7 mouse cellular contexts compared by ENCODE assay signal in the genomic region with DNA sequence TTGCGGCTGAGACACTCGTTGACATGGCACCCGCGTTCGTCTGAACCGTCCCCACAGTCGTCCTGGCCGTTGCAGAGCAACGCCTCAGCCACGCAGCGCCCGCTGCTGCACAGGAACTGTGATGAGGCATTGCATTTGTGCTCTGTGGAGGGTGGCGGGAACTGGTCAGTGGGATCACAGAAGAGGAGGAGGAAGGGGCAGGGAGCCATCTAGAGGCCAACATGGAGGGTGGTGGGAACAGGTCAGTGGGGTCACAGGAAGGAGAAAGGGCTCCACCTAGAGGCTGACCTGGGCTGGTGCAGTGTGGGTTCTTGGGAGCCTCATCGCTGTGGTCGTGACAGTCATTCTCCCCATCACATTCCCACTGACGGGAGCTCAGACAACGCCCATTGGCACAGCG. TPM values are rescaled to one million over a fixed set of nuclear protein-coding genes. Genes with fewer than 3 reads are reported as not detected.
DNase-seq lines count a peak whose midpoint lies in the region; ATAC-seq and TF ChIP-seq lines count a peak whose summit lies in the region.

No protein-coding gene starts in this region.

- H3K27ac ChIP-seq in bone marrow macrophage, adult 2 months (ENCODE audit: insufficient read depth, low read depth, low read length) = no peak overlapping the region

- no peak for TF ChIP-seq POLR2A in bone marrow macrophage, adult 2 months (IDR thresholded peaks at IDR 0.05; ENCODE audit: borderline replicate concordance, low read depth, low read length)

- DNase-seq in left cerebral cortex, postnatal 4 days = peak; percentile 69
- no peak for DNase-seq in left cerebral cortex, adult 18-20 months (ENCODE audit: low spot score in 2 of 2)
- DNase-seq in neural tube, embryonic 10.5 days (ENCODE audit: extremely low spot score, low spot score) = peak; percentile 48
- no peak for DNase-seq in urinary bladder, adult 18-20 months (ENCODE audit: low spot score in 2 of 2)
- DNase-seq in left cerebral cortex, postnatal 36 days (ENCODE audit: low spot score in 2 of 2) = no peak

- peak; percentile 33 to 35; a peak in 1 of 4 replicates for ATAC-seq in hematopoietic stem cell, adult 5-6 weeks (replicated peaks in 1 of 2; ENCODE audit: insufficient read depth in 1 of 2, low FRiP score in 2 of 2, low TSS enrichment in 1 of 2, low read depth in 1 of 2, poor library complexity in 2 of 2, severe bottlenecking in 2 of 2)

- intact Hi-C loops in left cerebral cortex, postnatal 4 days (cut with DNase I) = no loop called here
- intact Hi-C loops in left cerebral cortex, postnatal 36 days (cut with DNase I) = no loop called here

- H3K4me3 ChIP-seq in bone marrow macrophage, adult 2 months (ENCODE audit: insufficient read depth, low read length) = no peak overlapping the region

- H3K4me1 ChIP-seq in bone marrow macrophage, adult 2 months (ENCODE audit: control insufficient read depth, insufficient read depth, low read length) = no peaks in the 10 kb centered on the region

- peak; percentile 54 for TF ChIP-seq CTCF in bone marrow macrophage, adult 2 months (IDR thresholded peaks at IDR 0.05; ENCODE audit: low read depth, low read length)

RNA-seq across cellular contexts. Expression of gene Nxph4, which starts 21.3 kb away (rescaled TPM):
- total RNA-seq in left cerebral cortex, postnatal 4 days (2021) = 10 to 100 TPM; 12.9 to 14.4 TPM
- total RNA-seq in left cerebral cortex, adult 18-20 months (2021) = 1 to 10 TPM; 7.6 to 8.3 TPM
- not detected in 2 replicates for polyA plus RNA-seq in bone marrow macrophage, adult 2 months (2012; ENCODE audit: insufficient read depth, insufficient read length, missing spikeins)
- 0.31 TPM in 1 of 2 replicates, not detected in the other for total RNA-seq in hematopoietic stem cell, adult 5-6 weeks (2017)
- total RNA-seq in left cerebral cortex, postnatal 36 days (2021) = 1 to 10 TPM; 6.0 to 7.6 TPM

RNA-seq across cellular contexts. Expression of gene Shmt2, which starts 33.5 kb away (rescaled TPM):
- total RNA-seq in left cerebral cortex, postnatal 4 days (2021) = 10 to 100 TPM; 39.7 to 39.9 TPM
- 10 to 100 TPM; 23.4 to 27.0 TPM for total RNA-seq in left cerebral cortex, adult 18-20 months (2021)
- 21.0 and 22.8 TPM in 2 replicates for polyA plus RNA-seq in bone marrow macrophage, adult 2 months (2012; ENCODE audit: insufficient read depth, insufficient read length, missing spikeins)
- total RNA-seq in hematopoietic stem cell, adult 5-6 weeks (2017) = 72.9 and 77.9 TPM in 2 replicates
- total RNA-seq in left cerebral cortex, postnatal 36 days (2021) = 10 to 100 TPM; 22.8 to 29.9 TPM

RNA-seq across cellular contexts. Expression of gene Ndufa4l2, which starts 40.9 kb away (rescaled TPM):
- 1 to 10 TPM; 4.9 to 7.5 TPM for total RNA-seq in left cerebral cortex, postnatal 4 days (2021)
- 1 to 10 TPM; 3.5 to 5.2 TPM for total RNA-seq in left cerebral cortex, adult 18-20 months (2021)
- polyA plus RNA-seq in bone marrow macrophage, adult 2 months (2012; ENCODE audit: insufficient read depth, insufficient read length, missing spikeins) = not detected in 2 replicates
- total RNA-seq in hematopoietic stem cell, adult 5-6 weeks (2017) = not detected in 2 replicates
- 1 to 10 TPM; 2.1 to 4.9 TPM for total RNA-seq in left cerebral cortex, postnatal 36 days (2021)

RNA-seq across cellular contexts. Expression of gene Stac3, which starts 54.2 kb away (rescaled TPM):
- 1 to 10 TPM; 5.1 to 5.2 TPM for total RNA-seq in left cerebral cortex, postnatal 4 days (2021)
- 1 to 10 TPM; 3.9 to 4.8 TPM for total RNA-seq in left cerebral cortex, adult 18-20 months (2021)
- 1.5 and 2.7 TPM in 2 replicates for polyA plus RNA-seq in bone marrow macrophage, adult 2 months (2012; ENCODE audit: insufficient read depth, insufficient read length, missing spikeins)
- total RNA-seq in hematopoietic stem cell, adult 5-6 weeks (2017) = 1.6 TPM in 1 of 2 replicates, not detected in the other
- 1 to 10 TPM; 1.7 to 2.9 TPM for total RNA-seq in left cerebral cortex, postnatal 36 days (2021)

Comparison
In these comparisons a context has a peak if more than half of its experiments do, and no peak if none do; other contexts are left out.
1. DNase-seq: peak in left cerebral cortex, postnatal 4 days (single experiment) and neural tube, embryonic 10.5 days (single experiment); none in left cerebral cortex, adult 18-20 months (0 of 2), urinary bladder, adult 18-20 months (0 of 2) and left cerebral cortex, postnatal 36 days (0 of 2).